Mouse (Mus musculus): ENCODE results near the gene Ano4.

- TF ChIP-seq CTCF (IDR thresholded peaks at IDR 0.05; ENCODE audit: borderline replicate concordance, extremely low read depth, insufficient read depth, insufficient read length) (no peak), POLR2A (IDR thresholded peaks at IDR 0.05; ENCODE audit: borderline replicate concordance, extremely low read depth, insufficient read depth, insufficient read length, poor library complexity, severe bottlenecking) (no peak)
Observed at GRCm38 (mm10) chr10:89391571-89392163, 47.1 kb upstream of the Ano4 start.
